ENCODE assay signal across 8 mouse cellular contexts in genomic region chr12:16653332-16654093, GRCm38 (mm10). TPM values are rescaled to one million over a fixed set of nuclear protein-coding genes. Genes with fewer than 3 reads are reported as not detected.
A peak's percentile ranks its signal among the peaks of the same experiment; 100 is the strongest.
DNase-seq lines count a peak whose midpoint lies in the region; ATAC-seq and TF ChIP-seq lines count a peak whose summit lies in the region.

TSS of gene Ntsr2 (plus strand) at chr12:16653382.

- DNase-seq in ES-E14 (ENCODE audit: low read depth, low spot score) = peak; percentile 42
- DNase-seq in cerebellum, adult 9-10 months = peak; percentile 15
- peak; percentile 63 to 68 for DNase-seq in frontal cortex, postnatal 10 days (ENCODE audit: low spot score in 2 of 2)
- peak; percentile 65 for DNase-seq in hindbrain, embryonic 10.5 days (ENCODE audit: low spot score)
- DNase-seq in layer of hippocampus, adult 9-11 months = peak; percentile 62
- DNase-seq in lung, embryonic 14.5 days = peak; percentile 91
- DNase-seq in ovary, postnatal 36 days (ENCODE audit: low spot score) = peak; percentile 88
- DNase-seq in urinary bladder, postnatal 10 days (ENCODE audit: low spot score) = peak; percentile 36

- no peak for TF ChIP-seq CTCF in lung, embryonic 14.5 days (IDR thresholded peaks at IDR 0.05; ENCODE audit: low read depth)

- H3K4me1 ChIP-seq in ES-E14 (ENCODE audit: control insufficient read depth in 2 of 2, insufficient read depth in 2 of 2, low read length in 2 of 2, poor library complexity in 1 of 2) = no peaks in the 10 kb centered on the region
- peaks cover 8% of the 10 kb centered on the region for H3K4me1 ChIP-seq in hindbrain, embryonic 10.5 days (replicated peaks)
- peaks cover 2% of the 10 kb centered on the region; the same call in 1 of the 2 replicates for H3K4me1 ChIP-seq in lung, embryonic 14.5 days (ENCODE audit: insufficient read depth)

- H3K4me3 ChIP-seq in ES-E14 (ENCODE audit: insufficient read depth in 1 of 2, low read depth in 1 of 2, low read length in 2 of 2, poor library complexity in 1 of 2, severe bottlenecking in 1 of 2) = peak within 1 kb of the TSS; percentile 44 to 52; a peak in 2 of 4 replicates
- peak within 1 kb of the TSS; percentile 35; the same call in 1 of the 2 replicates for H3K4me3 ChIP-seq in hindbrain, embryonic 10.5 days
- peak within 1 kb of the TSS; percentile 27 for H3K4me3 ChIP-seq in lung, embryonic 14.5 days (ENCODE audit: low read depth, low read length)

- ATAC-seq in lung, embryonic 14.5 days (ENCODE audit: insufficient read depth) = peak; percentile 89

- H3K9me3 ChIP-seq in ES-E14 (ENCODE audit: control insufficient read depth, insufficient read depth, low read depth, low read length) = no peaks in the 10 kb centered on the region
- no peaks in the 10 kb centered on the region for H3K9me3 ChIP-seq in hindbrain, embryonic 10.5 days
- no peaks in the 10 kb centered on the region for H3K9me3 ChIP-seq in lung, embryonic 14.5 days (ENCODE audit: low read depth, low read length)

- peaks cover 46% of the 10 kb centered on the region for H3K27me3 ChIP-seq in hindbrain, embryonic 10.5 days (ENCODE audit: insufficient read depth, poor library complexity, severe bottlenecking)
- peaks cover 21% of the 10 kb centered on the region for H3K27me3 ChIP-seq in lung, embryonic 14.5 days (ENCODE audit: insufficient read depth, low read length)

- peak within 1 kb of the TSS; percentile 58 for H3K4me2 ChIP-seq in lung, embryonic 14.5 days

- no peak within 1 kb of the TSS for H3K9ac ChIP-seq in ES-E14 (ENCODE audit: insufficient read depth, low read depth, low read length, poor library complexity, severe bottlenecking)
- H3K9ac ChIP-seq in lung, embryonic 14.5 days = no peak within 1 kb of the TSS

- 7% methylated on average over 58 of the region's 58 CpGs for WGBS in hindbrain, embryonic 10.5 days
- 6% methylated on average over 58 of the region's 58 CpGs for WGBS in lung, embryonic 14.5 days

- H3K27ac ChIP-seq in ES-E14 (ENCODE audit: insufficient read depth, low read depth, low read length, poor library complexity, severe bottlenecking) = no peak within 1 kb of the TSS
- H3K27ac ChIP-seq in hindbrain, embryonic 10.5 days = no peak within 1 kb of the TSS
- H3K27ac ChIP-seq in lung, embryonic 14.5 days (ENCODE audit: low read depth) = no peak within 1 kb of the TSS

- H3K36me3 ChIP-seq in ES-E14 (ENCODE audit: control insufficient read depth, insufficient read depth, low read length, poor library complexity, severe bottlenecking) = no peaks in the 10 kb centered on the region
- no peaks in the 10 kb centered on the region for H3K36me3 ChIP-seq in hindbrain, embryonic 10.5 days
- no peaks in the 10 kb centered on the region for H3K36me3 ChIP-seq in lung, embryonic 14.5 days (ENCODE audit: insufficient read depth)

- in situ Hi-C loops in ES-E14 (cut with MboI; ENCODE audit: low sequenced_read_pairs in 2 of 2, unreplicated experiment in 2 of 2) = no loop called here

TF ChIP-seq in ES-E14, 5 proteins besides CTCF, POLR2A, EP300 and RAD21:
- TF ChIP-seq MAFK (IDR thresholded peaks at IDR 0.05; ENCODE audit: insufficient read depth, low read depth, low read length) = no peak

RNA-seq across cellular contexts. Expression of gene Ntsr2, which starts in this region (rescaled TPM):
- not detected in 2 replicates for total RNA-seq in ES-E14 (2012; rRNA removed)
- not detected in 2 replicates for polyA plus RNA-seq in hindbrain, embryonic 10.5 days (2016; fragmentation: Nextera tagmentation; extraction: Ambion mirVana)
- not detected in 2 replicates for polyA plus RNA-seq in lung, embryonic 14.5 days (2014; fragmentation: Nextera tagmentation; extraction: Ambion mirVana)

Comparison
In these comparisons a context has a peak if more than half of its experiments do, and no peak if none do; other contexts are left out.
1. Peak in DNase-seq and H3K4me3 ChIP-seq in ES-E14; RNA of the gene not detected or under 1 TPM.
2. Peak in DNase-seq and H3K4me3 ChIP-seq in hindbrain, embryonic 10.5 days; RNA of the gene not detected or under 1 TPM.
3. Peak in DNase-seq, ATAC-seq, H3K4me3 ChIP-seq and H3K4me2 ChIP-seq in lung, embryonic 14.5 days; RNA of the gene not detected or under 1 TPM.
4. DNase-seq: peak in every context shown above with its lines; median percentile 91 in lung, embryonic 14.5 days; 88 in ovary, postnatal 36 days; 66 in frontal cortex, postnatal 10 days; 65 in hindbrain, embryonic 10.5 days; 62 in layer of hippocampus, adult 9-11 months; 42 in ES-E14; 36 in urinary bladder, postnatal 10 days; 15 in cerebellum, adult 9-10 months.